Mouse (Mus musculus) ES-E14 (cell line): ENCODE measurements around the gene 2010300C02Rik. TPM values are rescaled to one million over a fixed set of nuclear protein-coding genes. Genes with fewer than 3 reads are reported as not detected.
"Not testable (repeated sequence)": the region's sequence is repeated elsewhere in the genome, so short reads cannot be mapped to it uniquely, and the experiment has no call there.

Experiments
- DNase-seq: peaks from one replicate; pipeline ENCODE4 v3.0.0-alpha.2; 2013; ENCODE audit warnings: low read depth, low spot score
- H3K27ac ChIP-seq: 2 replicates; pipeline ENCODE4 v1.5.1; 2012; ENCODE audit warnings: low read depth, mild to moderate bottlenecking, low read length, moderate library complexity, mixed read lengths; ENCODE audit not compliant: poor library complexity, insufficient read depth, severe bottlenecking
- H3K36me3 ChIP-seq: 2 replicates; pipeline ENCODE4 v1.6.1; 2012; ENCODE audit warnings: mild to moderate bottlenecking, low read length, moderate library complexity, mixed read lengths; ENCODE audit not compliant: control insufficient read depth, poor library complexity, insufficient read depth, severe bottlenecking
- H3K4me1 ChIP-seq, 2 experiments: fragments of 150-350 bp in 1 of 2; sonication (generic) in 1 of 2; 2 replicates each; pipeline ENCODE4 v1.6.1; 2012; ENCODE audit warnings: low read length in 2 of 2, mild to moderate bottlenecking in 1 of 2, mixed read lengths in 1 of 2; ENCODE audit not compliant: control insufficient read depth in 2 of 2, insufficient read depth in 2 of 2, poor library complexity in 1 of 2
- H3K4me3 ChIP-seq, 2 experiments: fragments of 150-350 bp in 1 of 2; sonication (generic) in 1 of 2; 2 replicates each; pipeline ENCODE4 v1.5.1; 2012; ENCODE audit warnings: low read length in 2 of 2, low read depth in 1 of 2, mild to moderate bottlenecking in 1 of 2, mixed read lengths in 1 of 2; ENCODE audit not compliant: insufficient read depth in 1 of 2, poor library complexity in 1 of 2, severe bottlenecking in 1 of 2
- H3K9ac ChIP-seq: 2 replicates; pipeline ENCODE4 v1.6.1; 2012; ENCODE audit warnings: low read depth, mild to moderate bottlenecking, low read length, mixed read lengths; ENCODE audit not compliant: poor library complexity, insufficient read depth, severe bottlenecking
- H3K9me3 ChIP-seq: fragments of 150-350 bp; sonication (generic); 2 replicates; pipeline ENCODE4 v1.6.1; 2012; ENCODE audit warnings: low read depth, mild to moderate bottlenecking, low read length; ENCODE audit not compliant: control insufficient read depth, insufficient read depth
- CHD2 ChIP-seq: IDR thresholded peaks from 2 replicates; pipeline ENCODE4 v1.6.1; 2014; ENCODE audit warnings: mild to moderate bottlenecking, low read depth, low read length, inconsistent platforms
- HCFC1 ChIP-seq: IDR thresholded peaks from 2 replicates; pipeline ENCODE4 v1.6.1; 2012; ENCODE audit warnings: low read length, inconsistent platforms, borderline replicate concordance; ENCODE audit not compliant: insufficient read depth
- MAFK ChIP-seq: IDR thresholded peaks from 2 replicates; pipeline ENCODE4 v1.6.1; 2014; ENCODE audit warnings: mild to moderate bottlenecking, low read depth, low read length, inconsistent platforms; ENCODE audit not compliant: insufficient read depth
- ZC3H11A ChIP-seq: IDR thresholded peaks from 2 replicates; pipeline ENCODE4 v1.6.1; 2012; ENCODE audit warnings: low read depth, mild to moderate bottlenecking, inconsistent platforms, low read length, borderline replicate concordance
- ZNF384 ChIP-seq: IDR thresholded peaks from 2 replicates; pipeline ENCODE4 v1.6.1; 2012; ENCODE audit warnings: low read depth, low read length, inconsistent platforms
- in situ Hi-C, 2 experiments: fragments of 600-800 bp; cut with MboI; formaldehyde crosslinking; loops; one replicate each; pipeline ENCODE4 v1.15.1; 2025; ENCODE audit warnings: low sequenced_read_pairs in 2 of 2, inconsistent platforms in 1 of 2; ENCODE audit not compliant: unreplicated experiment in 2 of 2
- total RNA-seq: library from RNA; depleted of rRNA; stranded (reverse); fragments of 300-350 nt; gene quantifications from 2 replicates; pipeline ENCODE4 v1.2.3, GENCODE M21; 2012

Gene 2010300C02Rik
- total RNA-seq, 1 experiment: 0.67 TPM

DNA sequence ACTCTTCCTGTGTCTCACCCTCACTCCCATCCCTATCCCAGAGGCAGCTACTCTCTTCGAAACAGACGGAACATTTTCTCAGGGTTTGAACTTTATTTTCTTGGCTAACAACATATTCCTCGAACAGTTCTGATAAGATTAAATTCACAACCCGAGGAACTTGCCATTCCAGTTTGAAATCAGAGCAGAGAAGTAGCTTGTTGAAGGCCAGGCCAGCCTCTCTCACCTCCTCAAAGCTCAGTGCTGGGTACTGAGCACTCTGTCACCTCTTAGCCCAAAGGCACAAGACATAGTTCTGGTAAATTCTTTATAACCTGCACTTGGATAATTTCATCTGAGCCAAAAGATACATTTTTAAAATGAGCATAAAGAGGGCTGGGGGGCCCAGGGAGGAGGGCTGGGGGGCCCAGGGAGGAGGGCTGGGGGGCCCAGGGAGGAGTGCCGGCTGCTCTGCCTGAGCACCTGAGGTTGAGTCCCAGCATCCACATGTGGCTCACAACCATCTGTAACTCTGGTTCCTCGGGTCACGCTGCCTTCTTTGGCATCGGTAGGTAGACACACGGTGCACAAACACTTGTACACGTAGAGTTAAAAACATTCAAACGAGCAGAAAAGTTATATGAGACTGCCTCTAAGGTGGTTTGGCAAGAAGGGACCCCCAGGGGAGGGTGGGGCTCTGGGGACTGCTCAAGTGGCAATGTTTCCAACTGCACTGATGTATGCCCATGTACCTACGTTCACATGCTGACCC lies 104.4 kb downstream of the 2010300C02Rik start:
- H3K4me1 ChIP-seq: no peaks in the 10 kb centered on the region; a peak in 1 of 4 replicates
- H3K9ac ChIP-seq: no peak overlapping the region
- no peak overlapping the region for H3K27ac ChIP-seq
- no peaks in the 10 kb centered on the region for H3K9me3 ChIP-seq
- no peak for TF ChIP-seq ZNF384
- H3K36me3 ChIP-seq: no peaks in the 10 kb centered on the region
- DNase-seq: no peak
- no peak overlapping the region for H3K4me3 ChIP-seq
- in situ Hi-C loops: no loop called here

DNA sequence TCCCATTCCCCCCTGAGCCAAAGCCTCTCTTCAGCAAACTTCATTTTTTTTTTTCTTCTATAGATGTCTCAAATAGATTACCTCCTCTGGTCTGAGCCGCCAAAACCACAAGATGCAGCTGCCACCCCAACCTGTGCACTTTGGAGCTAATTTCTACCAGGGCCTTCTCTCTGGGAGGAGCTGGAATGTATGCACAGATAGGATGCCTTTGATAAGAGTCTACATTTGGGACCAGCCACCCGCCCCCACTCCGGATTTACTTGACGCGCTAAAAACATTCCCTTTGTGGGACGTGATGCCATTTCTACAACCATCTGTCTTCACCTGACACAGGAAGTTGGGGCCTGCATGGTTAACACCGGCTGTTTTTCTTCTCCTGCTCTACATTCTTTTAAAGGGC lies 105.0 kb downstream of the 2010300C02Rik start:
- no peak for TF ChIP-seq CHD2
- TF ChIP-seq ZC3H11A: no peak
- TF ChIP-seq MAFK: no peak
- TF ChIP-seq ZNF384: no peak
- TF ChIP-seq HCFC1: no peak
- DNase-seq: no peak
- H3K4me1 ChIP-seq: no peaks in the 10 kb centered on the region; a peak in 1 of 4 replicates
- H3K27ac ChIP-seq: no peak overlapping the region
- no peak overlapping the region for H3K9ac ChIP-seq
- no peak overlapping the region for H3K4me3 ChIP-seq
- no peaks in the 10 kb centered on the region for H3K36me3 ChIP-seq
- in situ Hi-C loops: no loop called here
- H3K9me3 ChIP-seq: no peaks in the 10 kb centered on the region

DNA sequence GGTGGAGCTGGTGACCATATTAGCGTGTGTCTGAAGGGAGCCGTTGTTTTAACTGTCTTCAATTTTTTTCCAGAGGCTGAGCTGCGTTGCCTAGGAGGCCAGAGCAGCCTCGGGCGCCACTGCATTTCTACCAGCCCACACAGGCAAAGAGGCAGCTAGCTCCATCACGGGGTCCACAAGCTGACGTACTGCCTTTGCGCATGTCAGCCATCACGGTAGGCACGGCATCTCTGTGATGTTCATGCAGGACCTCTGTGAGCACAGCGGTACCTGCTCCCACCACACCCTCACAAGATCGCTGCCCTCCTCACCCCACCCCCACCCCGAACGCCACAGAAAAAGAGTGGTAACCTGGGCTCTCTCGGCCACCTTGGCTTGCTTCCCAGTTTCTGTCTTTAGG lies 105.8 kb downstream of the 2010300C02Rik start:
- no peak overlapping the region for H3K27ac ChIP-seq
- no peaks in the 10 kb centered on the region for H3K36me3 ChIP-seq
- H3K4me3 ChIP-seq: no peak overlapping the region
- DNase-seq: no peak
- no peaks in the 10 kb centered on the region for H3K9me3 ChIP-seq
- TF ChIP-seq MAFK (no peak), ZC3H11A (no peak), HCFC1 (no peak), CHD2 (no peak), ZNF384 (no peak)
- no peak overlapping the region for H3K9ac ChIP-seq
- in situ Hi-C loops: no loop called here
- H3K4me1 ChIP-seq: no peaks in the 10 kb centered on the region; a peak in 1 of 4 replicates

DNA sequence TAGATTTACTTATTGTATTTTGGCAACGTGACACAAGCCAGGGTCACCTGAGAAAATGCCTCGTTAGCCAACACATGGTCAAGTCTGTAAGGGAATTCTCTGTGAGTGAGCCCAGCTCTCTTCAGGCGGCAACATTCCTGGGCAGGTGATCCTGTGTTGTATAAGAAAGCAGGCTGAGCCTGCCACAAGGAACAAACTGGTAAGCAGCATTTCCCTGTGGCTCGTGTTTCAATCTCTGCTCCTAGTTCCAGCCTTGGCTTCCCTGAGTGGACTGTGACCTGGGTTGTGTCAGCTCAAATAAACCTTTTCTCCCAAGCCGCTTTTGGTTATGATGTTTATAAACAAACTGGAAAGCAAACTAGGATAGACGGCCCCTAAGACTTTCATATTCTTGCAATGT lies 108.9 kb downstream of the 2010300C02Rik start:
- no peak for DNase-seq

DNA sequence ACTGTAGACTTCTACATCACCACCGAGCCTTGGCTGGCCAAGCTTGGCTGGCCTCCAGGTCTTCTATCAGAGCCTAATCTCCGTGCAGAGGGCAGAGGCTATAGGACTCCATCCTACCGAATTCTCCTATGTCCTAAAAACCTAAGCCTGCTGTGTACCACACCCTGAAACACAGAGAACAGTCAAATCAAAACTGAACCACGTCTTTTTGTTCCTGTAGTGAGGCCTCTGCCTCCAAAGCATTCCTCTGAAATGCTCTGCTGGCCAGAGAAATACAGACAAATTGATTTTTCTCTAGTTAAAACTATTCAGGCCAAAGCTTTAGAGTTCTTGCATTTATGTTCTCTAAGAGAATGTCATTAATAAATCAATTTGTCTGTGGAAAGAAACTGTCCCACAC lies 109.6 kb downstream of the 2010300C02Rik start:
- TF ChIP-seq HCFC1 (no peak), ZNF384 (no peak), MAFK (no peak), ZC3H11A (no peak), CHD2 (no peak)
- Histone ChIP-seq H3K36me3 (no peaks in the 10 kb centered on the region), H3K9ac (no peak overlapping the region), H3K9me3 (no peaks in the 10 kb centered on the region), H3K27ac (no peak overlapping the region), H3K4me1 (no peaks in the 10 kb centered on the region), H3K4me3 (no peak overlapping the region)
- in situ Hi-C loops: no loop called here
- DNase-seq: no peak

More for the DNA sequence above, 108.9 kb downstream of the 2010300C02Rik start:
- Histone ChIP-seq H3K4me3 (no peak overlapping the region), H3K27ac (no peak overlapping the region), H3K36me3 (no peaks in the 10 kb centered on the region), H3K9ac (no peak overlapping the region), H3K4me1 (no peaks in the 10 kb centered on the region), H3K9me3 (no peaks in the 10 kb centered on the region)
- TF ChIP-seq HCFC1 (no peak), ZNF384 (no peak), CHD2 (no peak), MAFK (no peak), ZC3H11A (no peak)
- in situ Hi-C loops: no loop called here

DNA sequence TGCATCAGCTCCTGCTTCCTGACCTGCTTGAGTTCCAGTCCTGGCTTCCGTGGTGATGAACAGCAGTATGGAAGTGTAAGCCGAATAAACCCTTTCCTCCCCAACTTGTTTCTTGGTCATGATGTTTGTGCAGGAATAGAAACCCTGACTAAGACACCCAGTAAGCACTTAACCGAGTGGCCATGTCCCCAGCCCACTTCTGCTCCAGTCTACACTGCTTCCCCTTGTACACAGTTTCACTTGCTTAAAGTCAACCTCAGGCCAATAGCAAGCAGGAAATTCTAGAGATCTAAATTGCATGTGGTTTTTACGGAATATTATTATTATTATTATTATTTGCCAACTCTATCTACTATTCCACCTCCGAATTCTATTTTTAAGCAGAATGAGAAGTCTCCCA lies 114.2 kb downstream of the 2010300C02Rik start:
- H3K27ac ChIP-seq, H3K4me1 ChIP-seq, H3K36me3 ChIP-seq, H3K9ac ChIP-seq, DNase-seq, in situ Hi-C loops, H3K9me3 ChIP-seq, H3K4me3 ChIP-seq: not testable (repeated sequence)
